In genomic region chr4:153169991-153170390, GRCm38 (mm10) we compare ENCODE assay signal across 26 mouse cellular contexts.
DNase-seq lines count a peak whose midpoint lies in the region; ATAC-seq and TF ChIP-seq lines count a peak whose summit lies in the region.
"Had no signal": no experiment of that assay in that cellular context is flagged by ENCODE, and none has a peak within 500 bp of the region (broad histone marks: within the 10 kb centered on the region; RNA-seq: fewer than 3 reads in every experiment).

No protein-coding gene starts in this region.

- H3K9me3 ChIP-seq in neural tube, embryonic 15.5 days (replicated peaks), result no peaks in the 10 kb centered on the region
- H3K9me3 ChIP-seq: forebrain, embryonic 15.5 days had no signal

- no peak for TF ChIP-seq CTCF in kidney, adult 2 months (conservative IDR thresholded peaks at IDR 0.05; ENCODE audit: insufficient read depth, insufficient read length, low read depth, low read length)

- no peaks in the 10 kb centered on the region for H3K36me3 ChIP-seq in kidney, adult 2 months (ENCODE audit: control insufficient read depth, insufficient read depth, low read length)
- no peaks in the 10 kb centered on the region for H3K36me3 ChIP-seq in neural tube, embryonic 15.5 days
- H3K36me3 ChIP-seq: embryonic facial prominence, embryonic 10.5 days; embryonic facial prominence, embryonic 12.5 days; forebrain, embryonic 15.5 days; G1E had no signal

- H3K27ac ChIP-seq in kidney, adult 2 months (ENCODE audit: insufficient read depth, low read depth, low read length), result no peak overlapping the region
- H3K27ac ChIP-seq in neural tube, embryonic 15.5 days (replicated peaks), result no peak overlapping the region
- H3K27ac ChIP-seq: embryonic facial prominence, embryonic 10.5 days; embryonic facial prominence, embryonic 12.5 days; forebrain, embryonic 13.5 days; forebrain, embryonic 15.5 days had no signal

- peak; percentile 2 for DNase-seq in kidney, adult 2 months
- no peak for DNase-seq in kidney, postnatal 14 days
- DNase-seq in neural tube, embryonic 10.5 days (ENCODE audit: extremely low spot score, low spot score), result peak; percentile 54
- DNase-seq in embryo, embryonic 11 days, result peak; percentile 16
- no peak for DNase-seq in layer of hippocampus, adult 9-11 months
- no peak for DNase-seq in adrenal gland, postnatal 14 days
- DNase-seq: adrenal gland, adult 8-10 months; adrenal gland, postnatal 25 days; B cell, adult 2 months; cerebellum, adult 11 months; cerebellum, adult 18-20 months; cerebellum, adult 8-10 months; cerebellum, adult 9-11 months; cerebellum, postnatal 14 days; cerebellum, postnatal 36 days; forebrain, postnatal 0 days had no signal

- no peak for ATAC-seq in neural tube, embryonic 15.5 days (ENCODE audit: low FRiP score)
- ATAC-seq: activated CD4-positive, CD25-positive, alpha-beta regulatory T cell, adult 4 months; CD4-positive, CD25-positive, alpha-beta regulatory T cell, adult 4 months; forebrain, embryonic 13.5 days; forebrain, embryonic 15.5 days; forebrain, postnatal 0 days; Patski had no signal

- TF ChIP-seq POLR2A in kidney, adult 2 months (IDR thresholded peaks at IDR 0.05; ENCODE audit: low read depth, low read length), result no peak

- 46% methylated on average over 9 of the region's 9 CpGs for WGBS in kidney, adult 2 months
- WGBS in neural tube, embryonic 15.5 days, result 42% methylated on average over 9 of the region's 9 CpGs

- no peak overlapping the region for H3K4me2 ChIP-seq in neural tube, embryonic 15.5 days
- H3K4me2 ChIP-seq: embryonic facial prominence, embryonic 12.5 days; forebrain, embryonic 13.5 days; forebrain, embryonic 15.5 days had no signal

- no peaks in the 10 kb centered on the region for H3K27me3 ChIP-seq in kidney, adult 2 months (replicated peaks; ENCODE audit: control insufficient read depth, insufficient read depth, low read length)
- H3K27me3 ChIP-seq in neural tube, embryonic 15.5 days (replicated peaks), result no peaks in the 10 kb centered on the region
- H3K27me3 ChIP-seq: CH12.LX; embryonic facial prominence, embryonic 12.5 days; forebrain, embryonic 15.5 days; Patski had no signal

- H3K9ac ChIP-seq in neural tube, embryonic 15.5 days (replicated peaks), result no peak overlapping the region
- H3K9ac ChIP-seq: embryonic facial prominence, embryonic 12.5 days; forebrain, embryonic 13.5 days; forebrain, embryonic 15.5 days; forebrain, postnatal 0 days had no signal

- H3K4me1 ChIP-seq in kidney, adult 2 months (ENCODE audit: control insufficient read depth, insufficient read depth, low read length), result no peaks in the 10 kb centered on the region
- H3K4me1 ChIP-seq in neural tube, embryonic 15.5 days, result peaks cover 4% of the 10 kb centered on the region; the same call in 1 of the 2 replicates
- H3K4me1 ChIP-seq: embryonic facial prominence, embryonic 10.5 days; embryonic facial prominence, embryonic 12.5 days; forebrain, embryonic 13.5 days; forebrain, embryonic 15.5 days had no signal

- H3K4me3 ChIP-seq in kidney, adult 2 months (ENCODE audit: insufficient read depth, low read depth, low read length), result no peak overlapping the region
- H3K4me3 ChIP-seq in neural tube, embryonic 15.5 days (replicated peaks), result no peak overlapping the region
- H3K4me3 ChIP-seq: embryonic facial prominence, embryonic 10.5 days; embryonic facial prominence, embryonic 12.5 days; forebrain, embryonic 13.5 days; forebrain, embryonic 15.5 days had no signal

Comparison
In these comparisons a context has a peak if more than half of its experiments do, and no peak if none do; other contexts are left out.
1. DNase-seq: peak in kidney, adult 2 months (single experiment), neural tube, embryonic 10.5 days (single experiment) and embryo, embryonic 11 days (single experiment); none in kidney, postnatal 14 days (single experiment), layer of hippocampus, adult 9-11 months (single experiment) and adrenal gland, postnatal 14 days (single experiment).